Mouse (Mus musculus): Measurements from ENCODE around the gene Ncl.

- no peak for TF ChIP-seq GATA1 (IDR thresholded peaks at IDR 0.05; ENCODE audit: borderline replicate concordance, low read length)
- no peak for TF ChIP-seq CTCF (IDR thresholded peaks at IDR 0.05; ENCODE audit: low read depth, low read length)
- TF ChIP-seq POLR2AphosphoS5 (IDR thresholded peaks at IDR 0.05; ENCODE audit: insufficient replicate concordance, low read depth, low read length) = no peak
Observed at GRCm38 (mm10) chr1:86361852-86362615, 2.8 kb upstream of the Ncl start.

Measured in G1E (cell line).